Mouse (Mus musculus): ENCODE data around the gene Zfp934. TPM values are rescaled to one million over a fixed set of nuclear protein-coding genes. Genes with fewer than 3 reads are reported as not detected.
"Not testable (repeated sequence)": the region's sequence is repeated elsewhere in the genome, so short reads cannot be mapped to it uniquely, and the experiment has no call there.

The Zfp934 gene
- polyA plus RNA-seq, 1 experiment: 0.80 TPM

DNA sequence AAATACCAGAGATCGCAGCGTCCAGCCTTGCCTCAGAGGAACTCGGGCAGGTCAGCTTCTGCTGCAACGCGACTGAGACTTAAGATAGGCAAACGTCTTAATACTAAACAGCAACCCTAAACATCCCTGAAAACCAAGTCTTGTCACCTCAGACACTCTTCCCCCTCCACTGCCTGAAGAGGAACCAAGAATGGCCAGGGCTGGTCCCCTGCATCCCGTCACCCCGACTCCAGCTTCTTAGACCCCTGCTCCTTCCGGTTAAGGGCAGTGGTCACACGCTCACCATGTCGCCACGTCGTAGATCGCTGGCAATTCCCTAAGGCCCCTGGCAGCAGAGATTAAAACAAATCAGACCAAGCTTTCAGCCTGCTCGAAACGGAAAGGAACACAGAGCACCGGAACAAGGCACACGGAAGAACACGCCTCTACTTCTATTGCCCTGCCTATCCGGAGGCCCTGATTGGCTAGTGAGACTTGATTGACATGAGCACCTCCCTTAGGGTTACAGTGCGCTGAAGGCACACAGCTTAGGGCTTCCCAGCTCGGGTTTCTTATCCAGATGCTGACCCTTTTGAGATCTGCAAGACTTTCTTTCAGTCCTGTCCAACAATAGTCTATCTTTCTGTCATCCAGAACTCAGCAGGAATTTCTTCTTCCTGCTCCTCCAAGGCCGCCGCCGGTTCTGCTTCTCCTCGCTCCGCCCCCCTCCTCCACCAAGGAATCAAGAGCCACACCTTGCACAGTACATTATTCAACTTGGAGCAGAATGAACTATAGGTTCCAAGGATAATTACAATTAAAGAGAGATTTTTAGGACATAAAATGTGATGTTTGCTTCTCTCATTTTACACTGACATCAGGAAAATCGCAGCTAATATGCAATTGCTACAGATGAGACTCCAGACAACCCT, 104.3 kb downstream of the Zfp934 start, which contains the start of gene Gm49359:
Gene Gm49359, minus strand, starts transcription at position 409 of the 911 bp plus-strand sequence.
- not testable (repeated sequence) for H3K27me3 ChIP-seq (ENCODE audit: control insufficient read depth, insufficient read depth, insufficient read length); H3K79me2 ChIP-seq (ENCODE audit: control insufficient read depth, insufficient read depth); H3ac ChIP-seq (ENCODE audit: control insufficient read depth, insufficient read length); H3K36me3 ChIP-seq (ENCODE audit: control insufficient read depth, insufficient read depth)
- peak within 1 kb of the TSS; percentile 70 for H3K4me2 ChIP-seq (ENCODE audit: low read depth)
- peak within 1 kb of the TSS; percentile 65 for H3K4me3 ChIP-seq
- peak; percentile 61 for TF ChIP-seq POLR2A (IDR thresholded peaks at IDR 0.05; ENCODE audit: insufficient read length, low read depth)

Other genes with a start within 250 kb of the Zfp934 start
- gene Gm3604, start 188.0 kb downstream of the Zfp934 start, polyA plus RNA-seq (2012; fragmentation: generic; extraction: Trizol): 0.17 TPM
- 1.1 TPM for gene Gm49359, start 104.4 kb downstream of the Zfp934 start, polyA plus RNA-seq (2012; fragmentation: generic; extraction: Trizol)
- not detected for gene Zfp935, start 12.7 kb downstream of the Zfp934 start, polyA plus RNA-seq (2012; fragmentation: generic; extraction: Trizol)
- gene 6720489N17Rik, start 53.0 kb upstream of the Zfp934 start, polyA plus RNA-seq (2012; fragmentation: generic; extraction: Trizol): 0.19 TPM
- gene Platr25, start 189.5 kb upstream of the Zfp934 start, polyA plus RNA-seq (2012; fragmentation: generic; extraction: Trizol): 1.0 TPM
- gene Gm5141, start 214.6 kb upstream of the Zfp934 start, polyA plus RNA-seq (2012; fragmentation: generic; extraction: Trizol): 0.23 TPM